Mouse (Mus musculus) kidney, postnatal 25 days (tissue): ENCODE results near the gene Adamts2.

ENCODE experiments used
- DNase-seq, 2 experiments: peaks; one replicate each; pipeline ENCODE4 v3.0.0; 2021; ENCODE audit warnings: mixed read lengths in 2 of 2

Adamts2 gene

GRCm38 (mm10) chr11:50739453-50739852 lies 137.6 kb downstream of the Adamts2 start:
- peak; percentile 19 to 73 for DNase-seq

- DNase-seq = peak; percentile 39 to 60
Observed at GRCm38 (mm10) chr11:50742146-50742545, 140.3 kb downstream of the Adamts2 start.

- no peak for DNase-seq
Observed at GRCm38 (mm10) chr11:50744971-50745370, 143.1 kb downstream of the Adamts2 start.

- no peak for DNase-seq
Observed at GRCm38 (mm10) chr11:50746508-50746907, 144.6 kb downstream of the Adamts2 start.

- peak in 1 of 2 experiments; percentile 17 for DNase-seq
Observed at GRCm38 (mm10) chr11:50750983-50751585, 149.2 kb downstream of the Adamts2 start.

- DNase-seq = no peak
Observed at GRCm38 (mm10) chr11:50757741-50758140, 155.9 kb downstream of the Adamts2 start.

GRCm38 (mm10) chr11:50766461-50766860 lies 164.6 kb downstream of the Adamts2 start:
- no peak for DNase-seq

GRCm38 (mm10) chr11:50767039-50767438 lies 165.2 kb downstream of the Adamts2 start:
- DNase-seq = peak in 1 of 2 experiments; percentile 58

- peak; percentile 90 to 94 for DNase-seq
Observed at GRCm38 (mm10) chr11:50768995-50769749, 167.3 kb downstream of the Adamts2 start.

GRCm38 (mm10) chr11:50771006-50771405 lies 169.1 kb downstream of the Adamts2 start:
- DNase-seq = no peak

- no peak for DNase-seq
Observed at GRCm38 (mm10) chr11:50797674-50798073, 195.8 kb downstream of the Adamts2 start.

- DNase-seq = no peak
Observed at GRCm38 (mm10) chr11:50798836-50799235, 197.0 kb downstream of the Adamts2 start.

GRCm38 (mm10) chr11:50814233-50814632 lies 212.3 kb downstream of the Adamts2 start:
- DNase-seq = no peak

GRCm38 (mm10) chr11:50826214-50826613 lies 224.3 kb downstream of the Adamts2 start:
- peak; percentile 6 to 39 for DNase-seq

GRCm38 (mm10) chr11:50827010-50827953 lies 225.4 kb downstream of the Adamts2 start, which contains the start of gene Zfp354c:
Gene Zfp354c (minus strand): TSS chr11:50827724.
- peak; percentile 88 to 90 for DNase-seq

GRCm38 (mm10) chr11:50835727-50836126 lies 233.8 kb downstream of the Adamts2 start:
- DNase-seq = no peak

- DNase-seq = peak; percentile 96 to 97
Observed at GRCm38 (mm10) chr11:50841023-50841735, 239.3 kb downstream of the Adamts2 start, which contains the start of gene Zfp879. Gene Zfp879 (minus strand): TSS chr11:50841552.

- no peak for DNase-seq
Observed at GRCm38 (mm10) chr11:50845951-50846350, 244.1 kb downstream of the Adamts2 start.

GRCm38 (mm10) chr11:50847047-50847446 lies 245.2 kb downstream of the Adamts2 start:
- DNase-seq = no peak

GRCm38 (mm10) chr11:50848520-50849137 lies 246.7 kb downstream of the Adamts2 start:
- no peak for DNase-seq

GRCm38 (mm10) chr11:50849310-50849709 lies 247.4 kb downstream of the Adamts2 start:
- DNase-seq = no peak
